Mouse (Mus musculus) limb, embryonic 12.5 days (tissue): ENCODE data around the gene Pidd1. TPM values are rescaled to one million over a fixed set of nuclear protein-coding genes. Genes with fewer than 3 reads are reported as not detected.

Experiments used
- ATAC-seq: fragments of 200-750 bp; cut with Nextera tagmentation; 2 replicates; pipeline ENCODE4 v1.8.0; 2017; ENCODE audit warnings: low read depth, moderate TSS enrichment; ENCODE audit not compliant: insufficient number of reproducible peaks, insufficient read depth, low FRiP score, low TSS enrichment
- H3K27ac ChIP-seq: fragments of 300-500 bp; sonication (generic); 2 replicates; pipeline ENCODE4 v1.5.1; 2016; ENCODE audit warnings: mild to moderate bottlenecking, moderate library complexity
- H3K27me3 ChIP-seq: fragments of 300-500 bp; sonication (generic); 2 replicates; pipeline ENCODE4 v1.6.1; 2016; ENCODE audit warnings: mild to moderate bottlenecking, moderate library complexity
- H3K36me3 ChIP-seq: fragments of 300-500 bp; sonication (generic); 2 replicates; pipeline ENCODE4 v1.6.1; 2016; ENCODE audit warnings: mild to moderate bottlenecking, moderate library complexity
- H3K4me1 ChIP-seq: fragments of 300-500 bp; sonication (generic); replicated peaks from 2 replicates; pipeline ENCODE4 v1.6.1; 2016
- H3K4me2 ChIP-seq: fragments of 300-500 bp; sonication (generic); 2 replicates; pipeline ENCODE4 v1.6.1; 2016; ENCODE audit warnings: mild to moderate bottlenecking, moderate library complexity
- H3K4me3 ChIP-seq: fragments of 300-500 bp; sonication (generic); replicated peaks from 2 replicates; pipeline ENCODE4 v1.5.1; 2016; ENCODE audit warnings: mild to moderate bottlenecking
- H3K9ac ChIP-seq: fragments of 300-500 bp; sonication (generic); replicated peaks from 2 replicates; pipeline ENCODE4 v1.6.1; 2016; ENCODE audit warnings: mild to moderate bottlenecking, moderate library complexity
- H3K9me3 ChIP-seq: fragments of 300-500 bp; sonication (generic); 2 replicates; pipeline ENCODE4 v1.6.1; 2016; ENCODE audit warnings: mild to moderate bottlenecking, moderate library complexity
- WGBS: fragments of 180-500 bp; shearing (Covaris S2); methylation state at CpG from one replicate; pipeline ENCODE4 v1.1.7; 2016; 5-methylcytosine and 5-hydroxymethylcytosine counted together
- polyA plus RNA-seq: library from polyadenylated mRNA; unstranded; fragments of >200 nt; fragmentation: Nextera tagmentation; extraction: Ambion mirVana; gene quantifications from 2 replicates; pipeline ENCODE4 v1.2.1, GENCODE M21; 2016

The Pidd1 gene
- polyA plus RNA-seq, 1 experiment from 2014 or later: 16.4 TPM

DNA sequence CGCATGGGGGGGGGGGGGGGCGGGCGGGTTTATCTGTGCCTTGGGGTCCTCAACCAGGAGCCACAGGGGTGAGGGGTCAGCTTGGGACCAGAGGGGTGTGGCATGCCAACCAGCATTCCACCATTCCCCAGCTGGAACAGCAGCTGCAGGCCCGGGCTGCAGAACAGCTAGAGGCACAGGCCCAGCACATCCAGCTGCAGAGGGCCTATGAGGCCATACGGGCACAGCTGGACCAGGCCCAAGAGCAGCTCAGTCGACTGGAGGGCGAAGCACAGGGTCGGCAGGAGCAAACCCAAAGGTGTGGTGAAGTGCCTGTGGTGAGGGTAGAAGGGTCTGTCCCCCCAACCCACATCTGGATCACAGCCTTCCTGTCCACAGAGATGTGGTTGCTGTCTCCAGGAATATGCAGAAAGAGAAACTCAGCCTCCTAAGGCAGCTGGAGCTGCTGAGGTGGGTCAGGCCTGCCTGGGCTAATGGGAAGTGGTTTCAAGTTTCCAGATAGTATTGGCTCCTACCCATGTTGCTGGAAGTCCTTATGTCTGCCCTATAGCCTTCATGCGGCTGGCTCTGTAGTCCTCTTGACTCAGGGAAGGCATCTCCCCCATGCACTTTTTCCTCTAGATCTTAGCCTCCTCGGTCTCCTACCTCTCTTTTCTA lies 21.7 kb upstream of the Pidd1 start:
- 26% methylated on average over 10 of the region's 10 CpGs for WGBS
- Histone ChIP-seq H3K27ac (peak overlapping the region; percentile 41; the same call in 1 of the 2 replicates), H3K4me1 (peaks cover 63% of the 10 kb centered on the region)

GRCm38 (mm10) chr7:141464603-141465201 lies 20.9 kb upstream of the Pidd1 start:
- Histone ChIP-seq H3K4me1 (peaks cover 61% of the 10 kb centered on the region), H3K27me3 (peaks cover 69% of the 10 kb centered on the region), H3K36me3 (peaks cover 7% of the 10 kb centered on the region), H3K27ac (peak overlapping the region; percentile 41; the same call in 1 of the 2 replicates), H3K9ac (no peak overlapping the region; the same call in 1 of the 2 replicates), H3K9me3 (no peaks in the 10 kb centered on the region), H3K4me2 (peak overlapping the region; percentile 56), H3K4me3 (peak overlapping the region; percentile 30)
- WGBS: 4% methylated on average over 38 of the region's 38 CpGs
- no peak for ATAC-seq

More for the DNA sequence above, 21.7 kb upstream of the Pidd1 start:
- no peaks in the 10 kb centered on the region for H3K9me3 ChIP-seq
- H3K36me3 ChIP-seq: peaks cover 14% of the 10 kb centered on the region
- 0 out of 2 replicates have a peak overlapping the region, but pooled peaks have one; percentile 12 for H3K9ac ChIP-seq
- peaks cover 61% of the 10 kb centered on the region for H3K27me3 ChIP-seq
- peak overlapping the region; percentile 30; the same call in 1 of the 2 replicates for H3K4me3 ChIP-seq
- peak overlapping the region; percentile 56 for H3K4me2 ChIP-seq
- ATAC-seq: no peak

GRCm38 (mm10) chr7:141463824-141464602 lies 20.2 kb upstream of the Pidd1 start:
- 25% methylated on average over 12 of the region's 12 CpGs for WGBS
- H3K27ac ChIP-seq: no peak overlapping the region
- H3K9me3 ChIP-seq: no peaks in the 10 kb centered on the region
- peaks cover 76% of the 10 kb centered on the region for H3K27me3 ChIP-seq
- ATAC-seq: no peak
- peaks cover 54% of the 10 kb centered on the region for H3K4me1 ChIP-seq
- H3K36me3 ChIP-seq: peaks cover 8% of the 10 kb centered on the region; the same call in 1 of the 2 replicates
- peak overlapping the region; percentile 30 for H3K4me3 ChIP-seq
- H3K9ac ChIP-seq: no peak overlapping the region; the same call in 1 of the 2 replicates
- H3K4me2 ChIP-seq: peak overlapping the region; percentile 56

GRCm38 (mm10) chr7:141462333-141462821 lies 18.6 kb upstream of the Pidd1 start:
- peaks cover 84% of the 10 kb centered on the region for H3K27me3 ChIP-seq

DNA sequence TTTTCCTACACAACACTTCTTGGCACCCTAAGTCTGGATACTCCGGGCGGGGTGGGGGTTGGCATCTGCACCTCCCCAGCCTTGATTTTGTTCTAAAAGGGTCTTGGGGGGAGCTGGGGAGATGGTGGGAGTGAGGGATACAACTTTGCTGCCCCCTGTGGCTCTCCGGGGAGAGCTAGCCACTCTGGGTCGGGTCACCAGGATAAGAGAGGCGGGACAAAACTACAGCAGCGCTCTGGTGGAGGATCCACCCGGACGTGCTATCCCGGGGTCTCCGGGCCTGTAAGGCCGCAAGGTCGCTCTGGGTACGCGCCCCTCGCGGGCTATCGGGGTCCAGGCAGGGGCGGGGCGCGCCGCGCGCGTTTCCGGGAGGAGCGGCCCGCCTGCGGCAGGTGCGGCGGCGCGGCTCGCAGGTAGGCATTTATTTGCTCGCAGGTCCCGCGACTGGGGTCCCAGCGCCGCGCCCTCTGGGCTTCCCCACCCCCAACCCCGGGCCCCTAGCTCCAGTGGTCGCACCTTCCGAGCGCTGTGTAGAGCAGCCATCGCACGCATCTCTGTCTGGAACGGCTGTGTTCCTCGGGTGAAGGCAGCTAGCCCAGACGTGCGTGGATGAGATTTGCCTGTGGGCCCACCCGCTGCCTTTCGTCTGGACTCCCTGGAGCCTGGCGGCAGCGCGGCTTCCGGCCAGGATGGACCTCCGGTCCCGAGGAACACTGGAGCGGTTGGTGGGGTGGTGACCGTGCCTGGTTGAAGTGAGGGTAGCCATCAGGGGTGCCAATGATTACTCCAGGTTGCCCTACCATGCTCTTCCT lies 17.9 kb upstream of the Pidd1 start:
- Histone ChIP-seq H3K4me1 (peaks cover 36% of the 10 kb centered on the region), H3K4me3 (peak overlapping the region; percentile 42), H3K27ac (no peak overlapping the region), H3K4me2 (peak overlapping the region; percentile 78), H3K9me3 (no peaks in the 10 kb centered on the region), H3K27me3 (peaks cover 91% of the 10 kb centered on the region), H3K9ac (peak overlapping the region; percentile 58), H3K36me3 (peaks cover 8% of the 10 kb centered on the region; the same call in 1 of the 2 replicates)
- WGBS: 2% methylated on average over 58 of the region's 59 CpGs
- no peak for ATAC-seq

More at GRCm38 (mm10) chr7:141462333-141462821, 18.6 kb upstream of the Pidd1 start:
- Histone ChIP-seq H3K4me2 (peak overlapping the region; percentile 78), H3K4me3 (peak overlapping the region; percentile 42; the same call in 1 of the 2 replicates), H3K4me1 (peaks cover 41% of the 10 kb centered on the region), H3K27ac (no peak overlapping the region), H3K36me3 (peaks cover 8% of the 10 kb centered on the region; the same call in 1 of the 2 replicates), H3K9ac (peak overlapping the region; percentile 58; the same call in 1 of the 2 replicates), H3K9me3 (no peaks in the 10 kb centered on the region)
- WGBS: 7% methylated on average over 5 of the region's 5 CpGs
- no peak for ATAC-seq

GRCm38 (mm10) chr7:141460391-141461113 lies 16.7 kb upstream of the Pidd1 start, which contains the start of gene Cracr2b:
Cracr2b (plus strand) TSS chr7:141461094.
- no peak within 1 kb of the TSS for H3K27ac ChIP-seq
- H3K9ac ChIP-seq: peak within 1 kb of the TSS; percentile 58
- ATAC-seq: no peak
- no peaks in the 10 kb centered on the region for H3K9me3 ChIP-seq
- peaks cover 82% of the 10 kb centered on the region for H3K27me3 ChIP-seq
- peaks cover 8% of the 10 kb centered on the region; the same call in 1 of the 2 replicates for H3K36me3 ChIP-seq
- peak within 1 kb of the TSS; percentile 78 for H3K4me2 ChIP-seq
- H3K4me3 ChIP-seq: peak within 1 kb of the TSS; percentile 42
- WGBS: 71% methylated on average over 15 of the region's 15 CpGs
- H3K4me1 ChIP-seq: peaks cover 37% of the 10 kb centered on the region

DNA sequence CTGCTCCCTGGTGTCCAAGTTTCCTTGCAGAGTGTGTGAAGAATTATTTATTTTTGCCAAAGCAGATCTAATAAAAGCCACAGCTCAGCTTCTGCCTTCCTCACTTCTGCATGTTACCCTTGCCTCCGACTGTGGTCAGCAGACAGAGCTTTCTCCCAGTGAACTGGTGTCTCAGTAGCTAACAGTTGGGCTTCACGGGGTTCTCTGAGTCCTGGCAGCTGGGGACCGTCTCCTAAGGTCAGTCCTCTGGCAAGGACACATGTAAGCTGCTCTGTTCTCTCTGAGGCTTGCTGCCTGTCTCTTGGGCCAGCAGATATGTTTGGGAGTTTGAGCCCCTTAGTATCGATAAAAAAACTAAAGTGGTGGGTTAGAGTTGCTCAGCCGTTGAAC lies 16.2 kb upstream of the Pidd1 start:
- Histone ChIP-seq H3K27me3 (peaks cover 76% of the 10 kb centered on the region), H3K36me3 (peaks cover 8% of the 10 kb centered on the region; the same call in 1 of the 2 replicates), H3K4me2 (no peak overlapping the region), H3K4me1 (peaks cover 34% of the 10 kb centered on the region), H3K4me3 (no peak overlapping the region), H3K9ac (no peak overlapping the region), H3K9me3 (no peaks in the 10 kb centered on the region), H3K27ac (no peak overlapping the region)
- 72% methylated on average over 5 of the region's 5 CpGs for WGBS
- ATAC-seq: no peak

- Histone ChIP-seq H3K27me3 (peaks cover 69% of the 10 kb centered on the region), H3K4me1 (peaks cover 33% of the 10 kb centered on the region), H3K9me3 (no peaks in the 10 kb centered on the region), H3K4me2 (no peak overlapping the region), H3K27ac (no peak overlapping the region), H3K36me3 (peaks cover 8% of the 10 kb centered on the region; the same call in 1 of the 2 replicates), H3K9ac (no peak overlapping the region), H3K4me3 (no peak overlapping the region)
- no peak for ATAC-seq
- 90% methylated on average over 17 of the region's 17 CpGs for WGBS
Observed at GRCm38 (mm10) chr7:141459301-141459711, 15.5 kb upstream of the Pidd1 start.

DNA sequence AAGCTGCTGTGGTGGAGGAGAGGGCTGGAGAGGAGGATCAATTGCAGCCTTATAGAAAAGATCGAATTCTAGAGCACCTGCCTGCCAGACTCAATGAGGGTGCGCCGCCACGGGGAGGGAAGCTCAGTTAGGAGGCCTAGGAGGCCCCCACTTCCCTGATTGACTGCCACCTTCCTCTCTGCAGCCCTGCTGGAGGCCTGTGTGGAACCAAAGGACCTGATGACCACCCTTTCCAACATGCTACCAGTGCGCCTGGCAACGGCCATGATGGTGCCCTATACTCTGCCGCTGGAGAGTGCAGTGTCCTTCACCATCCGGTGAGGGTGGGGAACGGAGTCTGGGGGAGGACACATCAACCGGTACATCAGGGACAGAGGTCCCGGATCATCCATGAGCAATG lies 14.8 kb upstream of the Pidd1 start:
- H3K36me3 ChIP-seq: peaks cover 8% of the 10 kb centered on the region; the same call in 1 of the 2 replicates
- WGBS: 91% methylated on average over 11 of the region's 11 CpGs
- no peak overlapping the region for H3K9ac ChIP-seq
- no peaks in the 10 kb centered on the region for H3K9me3 ChIP-seq
- H3K4me3 ChIP-seq: no peak overlapping the region
- ATAC-seq: no peak
- H3K4me1 ChIP-seq: peaks cover 30% of the 10 kb centered on the region
- no peak overlapping the region for H3K4me2 ChIP-seq
- H3K27ac ChIP-seq: no peak overlapping the region
- H3K27me3 ChIP-seq: peaks cover 63% of the 10 kb centered on the region
